Comparison of ENCODE assay signal across 28 mouse cellular contexts in the genomic region with DNA sequence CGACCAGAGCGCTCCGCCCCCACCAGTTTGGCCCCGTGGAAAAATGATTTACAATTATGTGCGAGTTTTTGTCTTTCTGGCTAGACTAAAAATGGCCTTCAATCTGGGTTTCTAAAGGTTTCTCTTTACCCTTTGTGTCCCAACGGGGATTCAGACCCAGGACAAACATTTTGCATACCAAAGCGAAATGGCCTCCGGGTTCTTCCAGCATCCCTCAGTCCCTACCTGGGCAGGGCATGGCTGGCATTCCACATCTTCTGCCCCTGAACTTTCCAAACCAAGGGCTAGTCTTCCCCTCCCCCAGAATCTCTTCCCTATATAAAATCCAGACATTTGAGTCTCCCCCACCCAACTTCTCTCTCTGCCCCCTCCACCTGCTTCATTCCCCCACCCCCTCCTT. TPM values are rescaled to one million over a fixed set of nuclear protein-coding genes. Genes with fewer than 3 reads are reported as not detected.
"Had no signal": no experiment of that assay in that cellular context is flagged by ENCODE, and none has a peak within 500 bp of the region (broad histone marks: within the 10 kb centered on the region; RNA-seq: fewer than 3 reads in every experiment).

No protein-coding gene starts in this region.

- DNase-seq: cerebellum, postnatal 10 days; cerebellum, postnatal 14 days; cerebellum, postnatal 25 days; cerebellum, postnatal 36 days; embryo, embryonic 11 days; forebrain, postnatal 0 days; gastrocnemius, adult 2 months; gastrocnemius, postnatal 10 days; gastrocnemius, postnatal 14 days; gastrocnemius, postnatal 25 days; gastrocnemius, postnatal 36 days; heart, adult 11 months; heart, adult 18-20 months; heart, adult 2 months had no signal

- H3K36me3 ChIP-seq: embryonic facial prominence, embryonic 10.5 days; embryonic facial prominence, embryonic 12.5 days; embryonic facial prominence, embryonic 13.5 days; embryonic facial prominence, embryonic 15.5 days; forebrain, embryonic 10.5 days had no signal

- H3K27me3 ChIP-seq: embryonic facial prominence, embryonic 12.5 days; embryonic facial prominence, embryonic 13.5 days; embryonic facial prominence, embryonic 15.5 days; forebrain, embryonic 12.5 days; forebrain, embryonic 13.5 days; forebrain, embryonic 15.5 days had no signal

- H3K4me3 ChIP-seq: embryonic facial prominence, embryonic 10.5 days; embryonic facial prominence, embryonic 12.5 days; embryonic facial prominence, embryonic 13.5 days; embryonic facial prominence, embryonic 15.5 days; erythroblast, embryonic 14.5 days; forebrain, embryonic 10.5 days; forebrain, embryonic 12.5 days; forebrain, embryonic 13.5 days; forebrain, embryonic 15.5 days; gastrocnemius, adult 2 months; heart, adult 2 months; heart, embryonic 10.5 days had no signal

- H3K9ac ChIP-seq: embryonic facial prominence, embryonic 12.5 days; embryonic facial prominence, embryonic 13.5 days; embryonic facial prominence, embryonic 15.5 days; forebrain, embryonic 12.5 days; forebrain, embryonic 13.5 days; forebrain, embryonic 15.5 days; forebrain, postnatal 0 days had no signal

- H3K4me1 ChIP-seq: embryonic facial prominence, embryonic 10.5 days; embryonic facial prominence, embryonic 12.5 days; embryonic facial prominence, embryonic 13.5 days; embryonic facial prominence, embryonic 15.5 days; forebrain, embryonic 10.5 days; forebrain, embryonic 12.5 days; forebrain, embryonic 13.5 days; forebrain, embryonic 15.5 days; heart, embryonic 10.5 days had no signal

- H3K4me2 ChIP-seq: embryonic facial prominence, embryonic 12.5 days; embryonic facial prominence, embryonic 13.5 days; embryonic facial prominence, embryonic 15.5 days; forebrain, embryonic 12.5 days; forebrain, embryonic 13.5 days; forebrain, embryonic 15.5 days had no signal

- H3K27ac ChIP-seq: embryonic facial prominence, embryonic 10.5 days; embryonic facial prominence, embryonic 12.5 days; embryonic facial prominence, embryonic 13.5 days; embryonic facial prominence, embryonic 15.5 days; forebrain, embryonic 10.5 days; forebrain, embryonic 12.5 days; forebrain, embryonic 13.5 days; forebrain, embryonic 15.5 days; gastrocnemius, adult 2 months; heart, adult 2 months; heart, embryonic 10.5 days had no signal

- H3K9me3 ChIP-seq: embryonic facial prominence, embryonic 10.5 days; embryonic facial prominence, embryonic 12.5 days; embryonic facial prominence, embryonic 13.5 days; embryonic facial prominence, embryonic 15.5 days; forebrain, embryonic 10.5 days; forebrain, embryonic 12.5 days; forebrain, embryonic 13.5 days; forebrain, embryonic 15.5 days had no signal

- ATAC-seq: forebrain, embryonic 13.5 days; forebrain, embryonic 14.5 days; forebrain, embryonic 15.5 days; forebrain, embryonic 16.5 days; forebrain, postnatal 0 days had no signal

RNA-seq across cellular contexts. Expression of a gene that starts 20.2 kb away (rescaled TPM):
- total RNA-seq: common myeloid progenitor, adult 5-6 weeks; granulocyte monocyte progenitor cell, adult 5-6 weeks had no signal
- polyA plus RNA-seq: erythroblast, embryonic 14.5 days had no signal

RNA-seq across cellular contexts. Expression of a gene that starts 29.8 kb away (rescaled TPM):
- polyA plus RNA-seq: erythroblast, embryonic 14.5 days had no signal
